Mouse (Mus musculus) heart, embryonic 10.5 days (tissue): Measurements from ENCODE around the gene Pgc. TPM values are rescaled to one million over a fixed set of nuclear protein-coding genes. Genes with fewer than 3 reads are reported as not detected.

Experiments
- DNase-seq: peaks from one replicate; pipeline ENCODE4 v3.0.0-alpha.2; 2017; ENCODE audit warnings: low spot score
- H3K27ac ChIP-seq: fragments of 300-500 bp; sonication (generic); 2 replicates; pipeline ENCODE4 v1.5.1; 2016; ENCODE audit warnings: mild to moderate bottlenecking
- H3K27me3 ChIP-seq: fragments of 300-500 bp; sonication (generic); 2 replicates; pipeline ENCODE4 v1.6.1; 2016; ENCODE audit warnings: mild to moderate bottlenecking; ENCODE audit not compliant: poor library complexity, insufficient read depth, severe bottlenecking
- H3K36me3 ChIP-seq: fragments of 300-500 bp; sonication (generic); 2 replicates; pipeline ENCODE4 v1.6.1; 2016; ENCODE audit warnings: mild to moderate bottlenecking, moderate library complexity
- H3K4me1 ChIP-seq: fragments of 300-500 bp; sonication (generic); 2 replicates; pipeline ENCODE4 v1.6.1; 2016; ENCODE audit warnings: mild to moderate bottlenecking
- H3K4me3 ChIP-seq: fragments of 300-500 bp; sonication (generic); 2 replicates; pipeline ENCODE4 v1.5.1; 2016; ENCODE audit warnings: mild to moderate bottlenecking, moderate library complexity
- H3K9me3 ChIP-seq: fragments of 300-500 bp; sonication (generic); 2 replicates; pipeline ENCODE4 v1.6.1; 2016; ENCODE audit warnings: mild to moderate bottlenecking, moderate library complexity
- WGBS: fragments of 180-500 bp; shearing (Covaris S2); methylation state at CpG from one replicate; pipeline ENCODE4 v1.1.7; 2016; 5-methylcytosine and 5-hydroxymethylcytosine counted together
- polyA plus RNA-seq: library from polyadenylated mRNA; unstranded; fragments of >200 nt; fragmentation: Nextera tagmentation; extraction: Ambion mirVana; gene quantifications from 2 replicates; pipeline ENCODE4 v1.2.1, GENCODE M21; 2016

The Pgc gene
- polyA plus RNA-seq, 1 experiment from 2014 or later, result 0.49 TPM

GRCm38 (mm10) chr17:47695337-47695710 is 31.3 kb upstream of the Pgc start:
- Histone ChIP-seq H3K36me3 (peaks cover 9% of the 10 kb centered on the region), H3K27me3 (peaks cover 47% of the 10 kb centered on the region), H3K4me1 (peaks cover 22% of the 10 kb centered on the region), H3K27ac (peak overlapping the region; percentile 92), H3K9me3 (no peaks in the 10 kb centered on the region), H3K4me3 (peak overlapping the region; percentile 84)
- DNase-seq, result no peak
- WGBS, result under 1% methylated on average over 22 of the region's 23 CpGs

GRCm38 (mm10) chr17:47698156-47698555 is 28.5 kb upstream of the Pgc start:
- no peaks in the 10 kb centered on the region for H3K9me3 ChIP-seq
- peaks cover 37% of the 10 kb centered on the region for H3K4me1 ChIP-seq
- peaks cover 25% of the 10 kb centered on the region for H3K36me3 ChIP-seq
- 88% methylated on average over 10 of the region's 10 CpGs for WGBS
- peaks cover 41% of the 10 kb centered on the region for H3K27me3 ChIP-seq
- no peak for DNase-seq
- H3K27ac ChIP-seq, result no peak overlapping the region
- H3K4me3 ChIP-seq, result no peak overlapping the region

GRCm38 (mm10) chr17:47699055-47699454 is 27.6 kb upstream of the Pgc start:
- 89% methylated on average over 2 of the region's 2 CpGs for WGBS
- H3K4me3 ChIP-seq, result no peak overlapping the region
- DNase-seq, result no peak

GRCm38 (mm10) chr17:47701793-47702192 is 24.8 kb upstream of the Pgc start:
- Histone ChIP-seq H3K27me3 (peaks cover 63% of the 10 kb centered on the region), H3K36me3 (peaks cover 29% of the 10 kb centered on the region)
- 73% methylated on average over 9 of the region's 9 CpGs for WGBS

More at GRCm38 (mm10) chr17:47699055-47699454, 27.6 kb upstream of the Pgc start:
- peaks cover 36% of the 10 kb centered on the region for H3K4me1 ChIP-seq
- peaks cover 43% of the 10 kb centered on the region for H3K27me3 ChIP-seq
- no peak overlapping the region for H3K27ac ChIP-seq
- H3K36me3 ChIP-seq, result peaks cover 29% of the 10 kb centered on the region
- H3K9me3 ChIP-seq, result no peaks in the 10 kb centered on the region

GRCm38 (mm10) chr17:47702548-47703345 is 23.9 kb upstream of the Pgc start:
- WGBS, result 27% methylated on average over 28 of the region's 28 CpGs
- peaks cover 65% of the 10 kb centered on the region for H3K27me3 ChIP-seq
- DNase-seq, result no peak
- no peaks in the 10 kb centered on the region for H3K9me3 ChIP-seq
- H3K4me3 ChIP-seq, result peak overlapping the region; percentile 43
- H3K4me1 ChIP-seq, result peaks cover 36% of the 10 kb centered on the region
- peaks cover 29% of the 10 kb centered on the region for H3K36me3 ChIP-seq
- peak overlapping the region; percentile 69; the same call in 1 of the 2 replicates for H3K27ac ChIP-seq

More at GRCm38 (mm10) chr17:47701793-47702192, 24.8 kb upstream of the Pgc start:
- H3K27ac ChIP-seq, result no peak overlapping the region
- no peak overlapping the region for H3K4me3 ChIP-seq
- DNase-seq, result no peak
- H3K4me1 ChIP-seq, result peaks cover 32% of the 10 kb centered on the region
- H3K9me3 ChIP-seq, result no peaks in the 10 kb centered on the region

- WGBS, result 20% methylated on average over 20 of the region's 20 CpGs
- H3K4me1 ChIP-seq, result peaks cover 37% of the 10 kb centered on the region
- H3K4me3 ChIP-seq, result peak overlapping the region; percentile 43
- no peaks in the 10 kb centered on the region for H3K9me3 ChIP-seq
- no peak for DNase-seq
- H3K27me3 ChIP-seq, result peaks cover 58% of the 10 kb centered on the region
- H3K36me3 ChIP-seq, result peaks cover 29% of the 10 kb centered on the region
- peak overlapping the region; percentile 69; the same call in 1 of the 2 replicates for H3K27ac ChIP-seq
These were observed 23.1 kb upstream of the Pgc start for GRCm38 (mm10) chr17:47703556-47703955.

- peaks cover 42% of the 10 kb centered on the region for H3K4me1 ChIP-seq
- no peak overlapping the region for H3K4me3 ChIP-seq
- no peaks in the 10 kb centered on the region for H3K9me3 ChIP-seq
- no peak overlapping the region for H3K27ac ChIP-seq
- peaks cover 26% of the 10 kb centered on the region for H3K36me3 ChIP-seq
- no peak for DNase-seq
- H3K27me3 ChIP-seq, result peaks cover 58% of the 10 kb centered on the region
- WGBS, result 77% methylated on average over 4 of the region's 4 CpGs
These were observed 21.9 kb upstream of the Pgc start for GRCm38 (mm10) chr17:47704692-47705091.

GRCm38 (mm10) chr17:47706196-47706595 is 20.4 kb upstream of the Pgc start:
- Histone ChIP-seq H3K4me3 (no peak overlapping the region), H3K36me3 (peaks cover 16% of the 10 kb centered on the region), H3K9me3 (no peaks in the 10 kb centered on the region), H3K27ac (no peak overlapping the region), H3K27me3 (peaks cover 60% of the 10 kb centered on the region), H3K4me1 (peaks cover 46% of the 10 kb centered on the region)
- no peak for DNase-seq
- 58% methylated on average over 1 of the region's 1 CpGs for WGBS

GRCm38 (mm10) chr17:47707961-47708360 is 18.7 kb upstream of the Pgc start:
- WGBS, result 84% methylated on average over 3 of the region's 3 CpGs
- DNase-seq, result no peak
- H3K36me3 ChIP-seq, result 0 out of 2 replicates have a peak, but pooled peaks cover 5% of the 10 kb centered on the region
- peaks cover 47% of the 10 kb centered on the region for H3K4me1 ChIP-seq
- H3K4me3 ChIP-seq, result no peak overlapping the region
- no peak overlapping the region for H3K27ac ChIP-seq
- H3K9me3 ChIP-seq, result no peaks in the 10 kb centered on the region
- H3K27me3 ChIP-seq, result peaks cover 53% of the 10 kb centered on the region

- H3K4me1 ChIP-seq, result peaks cover 39% of the 10 kb centered on the region
- WGBS, result 61% methylated on average over 4 of the region's 4 CpGs
These were observed 17.7 kb upstream of the Pgc start for GRCm38 (mm10) chr17:47708972-47709371.

GRCm38 (mm10) chr17:47710036-47710435 is 16.6 kb upstream of the Pgc start:
- Histone ChIP-seq H3K36me3 (no peaks in the 10 kb centered on the region), H3K27me3 (peaks cover 34% of the 10 kb centered on the region), H3K27ac (no peak overlapping the region), H3K4me3 (no peak overlapping the region), H3K9me3 (no peaks in the 10 kb centered on the region), H3K4me1 (peaks cover 39% of the 10 kb centered on the region)
- WGBS, result 47% methylated on average over 3 of the region's 3 CpGs
- DNase-seq, result no peak

More at GRCm38 (mm10) chr17:47708972-47709371, 17.7 kb upstream of the Pgc start:
- H3K4me3 ChIP-seq, result no peak overlapping the region
- peaks cover 43% of the 10 kb centered on the region for H3K27me3 ChIP-seq
- H3K36me3 ChIP-seq, result no peaks in the 10 kb centered on the region
- no peak overlapping the region for H3K27ac ChIP-seq
- H3K9me3 ChIP-seq, result no peaks in the 10 kb centered on the region
- DNase-seq, result no peak

GRCm38 (mm10) chr17:47711883-47712282 is 14.8 kb upstream of the Pgc start:
- no peak for DNase-seq
- peaks cover 20% of the 10 kb centered on the region for H3K27me3 ChIP-seq
- no peaks in the 10 kb centered on the region for H3K9me3 ChIP-seq
- 21% methylated on average over 6 of the region's 6 CpGs for WGBS
- H3K36me3 ChIP-seq, result no peaks in the 10 kb centered on the region
- no peak overlapping the region for H3K4me3 ChIP-seq
- H3K4me1 ChIP-seq, result peaks cover 38% of the 10 kb centered on the region
- H3K27ac ChIP-seq, result peak overlapping the region; percentile 36; the same call in 1 of the 2 replicates

GRCm38 (mm10) chr17:47712889-47713571 is 13.6 kb upstream of the Pgc start:
- no peak overlapping the region for H3K4me3 ChIP-seq
- peaks cover 16% of the 10 kb centered on the region for H3K27me3 ChIP-seq
- DNase-seq, result no peak
- WGBS, result 57% methylated on average over 9 of the region's 22 CpGs
- peaks cover 34% of the 10 kb centered on the region for H3K4me1 ChIP-seq
- H3K27ac ChIP-seq, result 0 out of 2 replicates have a peak overlapping the region, but pooled peaks have one; percentile 4
- no peaks in the 10 kb centered on the region for H3K36me3 ChIP-seq
- H3K9me3 ChIP-seq, result no peaks in the 10 kb centered on the region
